Mouse (Mus musculus) lung, embryonic 15.5 days (tissue): ENCODE results near the gene Gm3045. TPM values are rescaled to one million over a fixed set of nuclear protein-coding genes. Genes with fewer than 3 reads are reported as not detected.

Experiments used
- ATAC-seq: fragments of 200-750 bp; cut with Nextera tagmentation; 2 replicates; pipeline ENCODE4 v1.8.0; 2017; ENCODE audit warnings: moderate number of reproducible peaks, borderline replicate concordance; ENCODE audit not compliant: low FRiP score, low TSS enrichment; ENCODE audit errors: extremely low read depth
- H3K27ac ChIP-seq: fragments of 300-500 bp; sonication (generic); 2 replicates; pipeline ENCODE4 v1.5.1; 2015; ENCODE audit warnings: moderate library complexity, mild to moderate bottlenecking, inconsistent platforms
- H3K27me3 ChIP-seq: fragments of 300-500 bp; sonication (generic); 2 replicates; pipeline ENCODE4 v1.6.1; 2015; ENCODE audit warnings: inconsistent platforms
- H3K36me3 ChIP-seq: fragments of 300-500 bp; sonication (generic); 2 replicates; pipeline ENCODE4 v1.6.1; 2015; ENCODE audit warnings: inconsistent platforms
- H3K4me1 ChIP-seq: fragments of 300-500 bp; sonication (generic); 2 replicates; pipeline ENCODE4 v1.6.1; 2015; ENCODE audit warnings: inconsistent platforms
- H3K4me2 ChIP-seq: fragments of 300-500 bp; sonication (generic); 2 replicates; pipeline ENCODE4 v1.6.1; 2015; ENCODE audit warnings: inconsistent platforms, mild to moderate bottlenecking, moderate library complexity
- H3K4me3 ChIP-seq: fragments of 300-500 bp; sonication (generic); 2 replicates; pipeline ENCODE4 v1.5.1; 2015; ENCODE audit warnings: mild to moderate bottlenecking, inconsistent platforms
- H3K9ac ChIP-seq: fragments of 300-500 bp; sonication (generic); 2 replicates; pipeline ENCODE4 v1.6.1; 2015; ENCODE audit warnings: inconsistent platforms
- H3K9me3 ChIP-seq: fragments of 300-500 bp; sonication (generic); 2 replicates; pipeline ENCODE4 v1.6.1; 2016; ENCODE audit warnings: inconsistent platforms
- WGBS: fragments of 180-500 bp; shearing (Covaris S2); methylation state at CpG from one replicate; pipeline ENCODE4 v1.1.7; 2015; 5-methylcytosine and 5-hydroxymethylcytosine counted together
- polyA plus RNA-seq: library from polyadenylated mRNA; unstranded; fragments of >200 nt; fragmentation: Nextera tagmentation; extraction: Ambion mirVana; gene quantifications from 2 replicates; pipeline ENCODE4 v1.2.1, GENCODE M21; 2015

The Gm3045 gene
- polyA plus RNA-seq, 1 experiment from 2014 or later: not detected

DNA sequence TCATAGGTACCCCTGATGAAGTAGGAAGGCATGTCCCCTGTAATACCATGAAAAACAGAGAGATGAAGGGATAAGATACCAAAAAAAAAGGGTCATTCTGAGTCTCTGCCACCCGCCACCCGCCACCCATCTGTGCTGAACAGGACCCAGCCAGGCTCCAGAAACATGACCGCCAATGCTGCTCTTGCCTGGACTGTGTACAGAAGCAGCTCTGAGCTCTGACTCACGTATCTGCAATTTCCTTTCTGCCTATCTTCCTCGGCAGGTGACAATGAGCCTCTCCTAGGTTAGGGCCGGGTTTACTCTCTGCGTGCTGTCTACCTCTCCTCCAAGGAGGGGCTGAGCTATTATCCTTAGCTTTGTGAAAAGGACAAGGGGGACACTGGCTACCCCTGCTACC is 17.0 kb downstream of the Gm3045 start:
- H3K4me1 ChIP-seq: peaks cover 7% of the 10 kb centered on the region
- no peak overlapping the region for H3K4me2 ChIP-seq
- no peaks in the 10 kb centered on the region for H3K9me3 ChIP-seq
- no peak for ATAC-seq
- H3K27ac ChIP-seq: no peak overlapping the region
- no peak overlapping the region for H3K9ac ChIP-seq
- peaks cover 27% of the 10 kb centered on the region for H3K27me3 ChIP-seq
- 47% methylated on average over 7 of the region's 7 CpGs for WGBS
- no peak overlapping the region for H3K4me3 ChIP-seq
- no peaks in the 10 kb centered on the region for H3K36me3 ChIP-seq

DNA sequence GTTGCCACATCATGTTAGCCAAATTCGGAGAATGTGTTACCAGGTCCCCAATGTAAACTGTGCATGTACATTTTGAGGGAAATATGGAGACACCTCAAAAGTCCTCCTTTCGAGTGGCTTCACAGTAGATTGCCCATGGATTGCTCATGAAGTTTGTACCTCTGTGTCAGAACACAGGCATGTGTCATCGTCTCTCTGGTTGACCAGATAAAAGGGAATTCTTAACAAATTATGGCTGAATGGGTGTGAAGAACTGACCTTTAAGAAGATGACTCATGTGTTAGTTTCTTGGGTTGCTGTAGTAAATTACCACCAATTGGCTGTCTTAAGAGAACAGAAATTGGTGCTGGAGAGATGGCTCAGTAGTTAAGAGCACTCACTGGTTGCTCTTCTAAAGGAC is 17.7 kb downstream of the Gm3045 start:
- no peak overlapping the region for H3K27ac ChIP-seq
- no peak overlapping the region for H3K4me2 ChIP-seq
- 81% methylated on average over 3 of the region's 3 CpGs for WGBS
- no peak overlapping the region for H3K9ac ChIP-seq
- H3K9me3 ChIP-seq: no peaks in the 10 kb centered on the region
- no peak for ATAC-seq
- H3K27me3 ChIP-seq: peaks cover 20% of the 10 kb centered on the region
- no peak overlapping the region for H3K4me3 ChIP-seq
- no peaks in the 10 kb centered on the region for H3K4me1 ChIP-seq
- H3K36me3 ChIP-seq: no peaks in the 10 kb centered on the region

DNA sequence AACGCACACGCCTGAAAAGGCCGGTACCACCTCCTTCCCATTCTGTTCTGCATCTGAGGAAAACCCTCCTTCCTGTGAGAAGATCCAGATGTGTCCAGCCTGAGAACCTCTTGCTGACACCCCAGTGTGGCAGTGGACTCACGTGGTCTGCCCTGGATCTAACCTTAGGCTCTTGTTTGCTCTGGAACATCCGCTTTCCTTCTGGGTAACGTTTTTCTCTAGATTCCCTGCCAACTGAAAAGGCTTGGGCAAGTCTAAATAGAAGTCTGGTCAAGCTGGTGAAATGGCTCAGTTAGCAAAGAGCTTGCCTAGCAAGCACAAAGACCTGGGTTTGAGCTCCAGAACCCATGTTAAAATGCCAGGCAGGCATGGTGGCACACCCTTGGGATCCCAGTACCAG is 18.6 kb downstream of the Gm3045 start:
- no peaks in the 10 kb centered on the region for H3K36me3 ChIP-seq
- H3K4me3 ChIP-seq: no peak overlapping the region
- 0 out of 2 replicates have a peak, but pooled peaks cover 3% of the 10 kb centered on the region for H3K4me1 ChIP-seq
- no peak overlapping the region for H3K27ac ChIP-seq
- no peak for ATAC-seq
- no peak overlapping the region for H3K9ac ChIP-seq
- H3K27me3 ChIP-seq: peaks cover 11% of the 10 kb centered on the region
- 77% methylated on average over 6 of the region's 6 CpGs for WGBS
- H3K4me2 ChIP-seq: no peak overlapping the region
- H3K9me3 ChIP-seq: no peaks in the 10 kb centered on the region

DNA sequence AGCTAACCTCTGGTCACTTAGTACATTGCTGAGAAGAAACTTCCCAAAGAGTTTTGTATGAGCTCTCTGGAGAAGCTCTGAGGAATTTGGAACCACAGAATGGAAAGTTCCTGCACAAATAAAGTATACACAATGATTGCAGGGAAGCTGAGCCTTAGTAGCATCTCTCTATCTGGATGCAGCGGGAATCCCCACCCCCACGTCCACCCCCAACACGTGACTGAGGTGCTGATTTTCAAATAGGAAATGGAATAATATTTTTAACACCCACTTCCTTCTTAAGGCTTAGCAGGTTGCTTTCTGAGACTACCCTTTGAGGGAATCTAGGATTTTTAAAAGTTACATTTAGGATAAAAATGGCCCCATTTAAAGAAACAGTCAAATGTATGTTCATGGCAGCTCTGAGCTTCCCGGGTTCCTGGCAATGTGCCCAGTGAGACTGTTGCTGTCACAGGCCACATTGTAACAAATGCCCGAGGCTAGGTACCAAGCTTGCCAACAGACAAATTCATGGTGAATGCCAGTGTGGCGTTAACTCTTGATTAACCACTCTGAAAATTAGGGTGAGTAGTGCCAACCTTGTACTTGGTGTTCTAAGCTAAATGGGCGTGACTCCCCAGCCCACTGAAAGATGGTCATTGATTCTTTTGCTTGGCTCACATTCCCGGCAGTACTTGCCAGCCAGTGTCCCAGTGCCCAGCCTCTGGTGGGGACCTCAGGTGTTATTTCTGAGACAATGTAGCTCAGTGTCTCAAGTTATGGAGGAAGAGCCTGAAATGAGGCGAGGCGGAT is 23.0 kb downstream of the Gm3045 start:
- Histone ChIP-seq H3K27ac (no peak overlapping the region), H3K9me3 (no peaks in the 10 kb centered on the region), H3K9ac (no peak overlapping the region), H3K4me1 (0 out of 2 replicates have a peak, but pooled peaks cover 3% of the 10 kb centered on the region), H3K4me2 (no peak overlapping the region), H3K4me3 (no peak overlapping the region), H3K27me3 (no peaks in the 10 kb centered on the region), H3K36me3 (no peaks in the 10 kb centered on the region)
- no peak for ATAC-seq
- WGBS: 55% methylated on average over 10 of the region's 10 CpGs

DNA sequence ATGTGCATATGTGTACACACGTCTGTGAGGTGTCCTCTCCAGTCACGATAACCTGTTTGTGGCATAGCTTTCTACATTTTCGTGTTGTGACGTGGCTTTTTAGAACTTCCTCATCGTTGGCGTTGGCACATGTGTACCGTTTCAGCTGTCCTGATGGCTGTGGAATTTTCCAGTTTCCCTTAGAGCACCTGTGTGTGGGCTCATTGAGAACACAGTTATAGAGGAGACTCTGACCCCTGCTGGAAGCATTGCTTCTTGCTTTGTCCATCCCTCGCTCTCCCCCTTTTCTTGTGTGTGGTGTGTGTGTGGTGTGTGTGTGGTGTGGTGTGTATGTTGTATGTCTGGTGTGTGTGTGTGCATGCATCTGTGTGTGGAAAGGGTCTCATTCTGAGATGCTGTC is 23.6 kb downstream of the Gm3045 start:
- ATAC-seq: no peak
- no peaks in the 10 kb centered on the region for H3K36me3 ChIP-seq
- 68% methylated on average over 8 of the region's 8 CpGs for WGBS

DNA sequence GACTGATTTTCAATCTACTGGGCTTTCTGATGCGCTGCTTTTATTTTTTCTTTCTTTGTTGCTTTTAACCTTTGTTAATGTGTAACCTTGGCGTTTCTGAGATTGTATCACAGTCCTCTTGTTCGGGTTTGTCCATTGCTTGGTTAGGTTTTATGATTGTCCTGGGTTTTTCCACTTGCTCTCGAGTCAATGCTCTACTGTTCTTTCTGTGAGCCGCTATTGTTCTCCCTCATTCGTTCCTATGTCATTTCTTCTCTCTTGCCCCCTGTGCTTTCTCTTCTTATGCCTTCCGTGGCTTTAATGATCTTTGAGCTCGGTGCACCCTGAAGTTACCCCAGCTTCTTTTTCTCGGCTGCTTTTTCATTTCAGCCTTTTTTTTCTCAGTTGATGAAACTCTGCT is 31.6 kb downstream of the Gm3045 start:
- Histone ChIP-seq H3K36me3 (no peaks in the 10 kb centered on the region), H3K4me3 (no peak overlapping the region), H3K27ac (no peak overlapping the region), H3K27me3 (no peaks in the 10 kb centered on the region), H3K4me2 (no peak overlapping the region), H3K9ac (no peak overlapping the region), H3K4me1 (no peaks in the 10 kb centered on the region), H3K9me3 (no peaks in the 10 kb centered on the region)
- 49% methylated on average over 9 of the region's 9 CpGs for WGBS
- no peak for ATAC-seq

More for the DNA sequence above, 23.6 kb downstream of the Gm3045 start:
- Histone ChIP-seq H3K9me3 (no peaks in the 10 kb centered on the region), H3K4me3 (no peak overlapping the region), H3K4me2 (no peak overlapping the region), H3K27ac (no peak overlapping the region), H3K9ac (no peak overlapping the region), H3K27me3 (no peaks in the 10 kb centered on the region), H3K4me1 (0 out of 2 replicates have a peak, but pooled peaks cover 3% of the 10 kb centered on the region)

DNA sequence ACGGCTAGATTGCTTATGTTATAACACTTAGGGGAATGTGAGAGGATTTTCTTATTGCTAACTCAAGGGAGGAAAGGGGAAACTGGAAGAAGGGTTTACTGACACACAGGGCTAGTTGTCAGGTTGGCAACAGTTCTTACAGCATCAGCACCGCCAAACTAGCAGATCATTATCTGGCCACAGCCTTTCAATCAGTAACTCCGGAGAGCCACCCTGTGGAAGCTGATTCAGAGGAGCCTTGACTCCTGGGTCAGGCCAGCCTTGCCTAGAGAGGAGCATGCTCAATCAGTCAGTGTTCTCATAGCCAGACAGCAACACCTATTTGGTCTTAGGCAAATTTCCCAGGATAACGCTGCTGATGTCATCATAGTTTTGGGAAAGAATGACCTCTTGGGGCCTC is 35.1 kb downstream of the Gm3045 start:
- no peaks in the 10 kb centered on the region for H3K27me3 ChIP-seq
- no peak overlapping the region for H3K4me3 ChIP-seq
- 67% methylated on average over 4 of the region's 4 CpGs for WGBS
- H3K9ac ChIP-seq: no peak overlapping the region
- H3K36me3 ChIP-seq: no peaks in the 10 kb centered on the region
- no peak overlapping the region for H3K27ac ChIP-seq
- H3K4me1 ChIP-seq: no peaks in the 10 kb centered on the region
- H3K4me2 ChIP-seq: no peak overlapping the region
- no peak for ATAC-seq
- no peaks in the 10 kb centered on the region for H3K9me3 ChIP-seq

DNA sequence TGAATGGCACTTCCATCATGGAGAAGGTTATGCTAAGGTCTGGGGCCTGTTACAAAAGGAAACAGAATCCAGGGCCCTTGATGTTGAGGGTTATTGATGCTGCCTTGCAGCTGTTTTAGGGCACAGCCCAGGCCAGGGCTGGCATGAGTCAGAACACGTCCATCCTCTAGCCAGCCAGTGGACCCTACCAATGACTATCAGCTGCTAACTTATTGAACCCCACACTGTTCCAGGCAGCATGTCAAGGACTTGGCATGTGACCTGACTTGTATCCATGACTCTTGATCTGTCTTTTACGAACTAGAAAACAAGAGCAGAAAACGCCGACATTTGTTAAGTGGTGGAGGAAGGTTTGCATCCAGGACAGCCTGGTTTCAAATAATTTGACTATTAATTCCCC is 36.4 kb downstream of the Gm3045 start:
- no peaks in the 10 kb centered on the region for H3K9me3 ChIP-seq
- H3K4me3 ChIP-seq: no peak overlapping the region
- WGBS: 80% methylated on average over 4 of the region's 4 CpGs
- no peaks in the 10 kb centered on the region for H3K36me3 ChIP-seq
- H3K27me3 ChIP-seq: no peaks in the 10 kb centered on the region
- no peaks in the 10 kb centered on the region for H3K4me1 ChIP-seq
- H3K4me2 ChIP-seq: no peak overlapping the region
- ATAC-seq: no peak
- H3K9ac ChIP-seq: no peak overlapping the region
- no peak overlapping the region for H3K27ac ChIP-seq

DNA sequence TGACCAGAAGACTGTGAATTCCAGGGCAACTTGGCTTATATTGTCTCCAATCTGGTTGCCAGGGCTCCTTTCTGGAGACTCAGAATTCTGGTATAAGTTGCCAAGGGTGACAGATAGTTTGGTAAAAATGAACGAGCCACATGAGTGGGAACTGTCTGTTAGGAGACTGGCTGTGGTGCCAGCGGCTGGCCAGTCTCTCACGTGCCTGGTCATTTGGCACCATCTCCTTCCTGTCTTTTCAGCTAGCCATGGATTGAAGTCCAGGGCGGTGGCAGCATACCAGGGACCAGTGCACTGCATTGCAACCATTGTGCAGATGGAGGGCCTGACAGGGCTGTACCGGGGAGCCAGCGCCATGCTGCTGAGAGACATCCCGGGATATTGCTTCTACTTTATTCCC is 36.9 kb downstream of the Gm3045 start:
- ATAC-seq: no peak
- H3K4me1 ChIP-seq: no peaks in the 10 kb centered on the region
- no peak overlapping the region for H3K4me3 ChIP-seq
- no peaks in the 10 kb centered on the region for H3K9me3 ChIP-seq
- H3K36me3 ChIP-seq: no peaks in the 10 kb centered on the region
- H3K4me2 ChIP-seq: no peak overlapping the region
- no peaks in the 10 kb centered on the region for H3K27me3 ChIP-seq
- 88% methylated on average over 7 of the region's 7 CpGs for WGBS
- H3K9ac ChIP-seq: no peak overlapping the region
- no peak overlapping the region for H3K27ac ChIP-seq

DNA sequence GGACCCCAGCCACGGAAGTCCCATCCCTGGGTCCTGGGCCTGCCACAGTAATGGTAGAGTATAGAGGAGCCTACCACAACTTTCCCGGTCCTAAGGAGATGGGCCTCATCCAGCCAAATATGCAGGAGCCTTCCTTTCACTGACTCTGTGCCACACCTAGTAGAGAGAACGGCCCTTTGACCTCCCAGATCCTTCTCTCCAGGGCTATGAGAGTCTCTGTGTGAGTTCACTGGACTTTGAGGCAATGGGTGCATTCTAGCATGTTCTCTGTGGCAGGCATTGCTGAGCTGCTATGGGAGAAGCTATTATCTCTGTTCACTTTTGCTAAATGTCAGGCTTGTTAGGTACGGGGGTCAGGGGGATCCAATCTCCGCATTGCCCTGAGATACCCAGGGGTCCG is 37.4 kb downstream of the Gm3045 start:
- no peak overlapping the region for H3K27ac ChIP-seq
- ATAC-seq: no peak
- no peaks in the 10 kb centered on the region for H3K9me3 ChIP-seq
- no peak overlapping the region for H3K9ac ChIP-seq
- no peaks in the 10 kb centered on the region for H3K27me3 ChIP-seq
- WGBS: 71% methylated on average over 6 of the region's 6 CpGs
- H3K4me2 ChIP-seq: no peak overlapping the region
- H3K4me3 ChIP-seq: no peak overlapping the region
- H3K36me3 ChIP-seq: no peaks in the 10 kb centered on the region
- no peaks in the 10 kb centered on the region for H3K4me1 ChIP-seq

DNA sequence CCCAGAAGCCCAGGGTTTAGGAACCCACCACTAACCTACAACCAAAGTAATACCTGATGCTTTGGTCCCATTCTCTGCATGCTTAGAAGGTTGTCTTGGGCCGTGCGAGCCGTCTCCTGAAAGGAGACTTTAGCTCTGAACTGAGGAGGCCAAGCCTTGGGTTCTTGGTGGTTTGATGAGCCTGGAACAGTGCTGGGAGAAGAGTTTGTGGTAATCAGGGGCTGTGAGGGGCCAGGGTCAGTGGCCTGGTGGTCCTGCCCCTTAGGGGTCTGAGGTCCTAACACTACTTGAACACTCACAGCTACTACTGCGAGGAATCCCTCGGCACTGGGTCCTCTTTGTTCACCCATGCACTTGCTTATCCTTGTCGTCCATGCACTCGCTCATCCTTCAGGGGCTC is 41.4 kb downstream of the Gm3045 start:
- Histone ChIP-seq H3K9ac (no peak overlapping the region), H3K4me2 (no peak overlapping the region), H3K4me1 (peaks cover 8% of the 10 kb centered on the region; the same call in 1 of the 2 replicates), H3K36me3 (no peaks in the 10 kb centered on the region), H3K9me3 (no peaks in the 10 kb centered on the region), H3K4me3 (no peak overlapping the region), H3K27me3 (no peaks in the 10 kb centered on the region), H3K27ac (no peak overlapping the region)
- 90% methylated on average over 7 of the region's 7 CpGs for WGBS
- ATAC-seq: no peak

DNA sequence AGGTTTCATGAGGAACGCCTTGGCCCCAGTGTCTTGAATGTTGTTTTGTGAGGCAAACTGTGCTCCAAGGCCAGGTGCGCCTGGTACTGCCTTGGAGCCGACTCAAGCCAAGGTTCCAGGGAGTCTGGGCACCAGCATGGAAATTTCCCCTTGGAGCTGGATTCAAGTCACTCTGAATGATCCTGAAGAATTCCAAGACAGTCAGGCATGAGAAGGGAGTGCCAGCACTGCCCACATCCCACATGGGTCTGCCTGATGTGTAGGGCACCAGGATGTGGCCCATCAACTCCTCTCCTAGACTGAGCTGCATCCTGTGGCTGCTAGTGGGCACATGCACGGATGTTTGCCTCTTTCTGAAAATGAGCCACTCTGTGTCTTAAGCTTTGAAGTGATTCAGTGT is 42.1 kb downstream of the Gm3045 start:
- Histone ChIP-seq H3K4me1 (peaks cover 8% of the 10 kb centered on the region; the same call in 1 of the 2 replicates), H3K4me3 (no peak overlapping the region), H3K9ac (no peak overlapping the region), H3K9me3 (no peaks in the 10 kb centered on the region), H3K4me2 (no peak overlapping the region), H3K27ac (no peak overlapping the region), H3K36me3 (no peaks in the 10 kb centered on the region), H3K27me3 (no peaks in the 10 kb centered on the region)
- no peak for ATAC-seq
- WGBS: 81% methylated on average over 4 of the region's 4 CpGs
